Mouse (Mus musculus) splenic B cell, adult 2 months (primary cell): ENCODE results near the gene Atp6v1c2.

Experiments used
- DNase-seq: peaks from one replicate; pipeline ENCODE4 v3.0.0-alpha.2; 2011; ENCODE audit warnings: low read depth, low spot score
- H3K27me3 ChIP-seq: 2 replicates; pipeline ENCODE4 v1.6.1; 2012; ENCODE audit warnings: mild to moderate bottlenecking, low read length, moderate library complexity, mixed read lengths; ENCODE audit not compliant: control insufficient read depth, poor library complexity, insufficient read depth, severe bottlenecking
- H3K36me3 ChIP-seq: 2 replicates; pipeline ENCODE4 v1.6.1; 2012; ENCODE audit warnings: mild to moderate bottlenecking, low read length, moderate library complexity, mixed read lengths; ENCODE audit not compliant: control insufficient read depth, poor library complexity, insufficient read depth, severe bottlenecking

The Atp6v1c2 gene

GRCm38 (mm10) chr12:17299902-17300301 is 29.3 kb downstream of the Atp6v1c2 start:
- no peaks in the 10 kb centered on the region for H3K36me3 ChIP-seq
- no peak for DNase-seq

GRCm38 (mm10) chr12:17296899-17297298 is 32.3 kb downstream of the Atp6v1c2 start:
- no peaks in the 10 kb centered on the region; the same call in 1 of the 2 replicates for H3K27me3 ChIP-seq
- H3K36me3 ChIP-seq: no peaks in the 10 kb centered on the region
- DNase-seq: no peak

More at GRCm38 (mm10) chr12:17299902-17300301, 29.3 kb downstream of the Atp6v1c2 start:
- no peaks in the 10 kb centered on the region; the same call in 1 of the 2 replicates for H3K27me3 ChIP-seq

DNA sequence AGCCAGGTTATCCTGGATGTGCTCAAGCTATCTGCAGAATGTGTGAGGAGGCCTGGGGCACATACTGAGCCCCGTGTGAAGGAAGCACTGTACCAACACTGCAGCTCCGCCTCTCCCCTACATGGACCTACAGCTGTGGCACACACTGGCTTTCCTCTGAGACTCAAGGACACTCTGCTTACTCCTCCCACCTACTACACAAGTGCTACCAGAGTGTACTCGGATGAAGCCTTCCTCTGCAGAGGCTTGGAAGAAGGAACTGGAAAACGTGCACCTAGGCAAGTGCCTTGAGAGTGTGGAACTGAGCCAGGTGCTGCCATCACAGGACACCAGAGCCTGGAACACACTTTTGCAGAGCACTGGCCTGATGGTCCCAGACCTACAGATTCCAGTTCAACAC is 38.6 kb downstream of the Atp6v1c2 start:
- no peak for DNase-seq

GRCm38 (mm10) chr12:17289913-17290312 is 39.2 kb downstream of the Atp6v1c2 start:
- no peaks in the 10 kb centered on the region for H3K27me3 ChIP-seq
- no peaks in the 10 kb centered on the region for H3K36me3 ChIP-seq
- DNase-seq: no peak

More for the DNA sequence above, 38.6 kb downstream of the Atp6v1c2 start:
- no peaks in the 10 kb centered on the region for H3K27me3 ChIP-seq
- no peaks in the 10 kb centered on the region for H3K36me3 ChIP-seq

DNA sequence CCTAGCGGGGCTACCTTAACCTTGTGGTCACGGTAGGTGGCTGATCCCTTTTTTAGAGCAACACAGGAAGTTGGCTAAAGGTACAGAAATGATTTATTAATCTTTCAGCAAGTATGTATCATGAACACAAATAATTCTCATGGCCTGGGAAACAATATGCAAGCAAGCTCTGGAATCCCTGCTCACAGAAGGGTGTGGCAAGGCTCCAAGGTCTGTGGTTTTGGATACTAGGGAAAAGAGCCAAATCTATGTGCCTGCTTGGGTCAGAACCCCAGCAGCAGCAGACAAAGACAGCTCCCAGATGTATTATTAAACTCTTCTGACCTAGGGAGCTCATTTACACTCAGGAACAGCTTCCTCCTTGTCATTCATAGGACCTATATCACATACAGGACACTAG is 40.1 kb downstream of the Atp6v1c2 start:
- no peaks in the 10 kb centered on the region for H3K27me3 ChIP-seq
- no peaks in the 10 kb centered on the region for H3K36me3 ChIP-seq
- DNase-seq: no peak

- DNase-seq: no peak
- no peaks in the 10 kb centered on the region for H3K27me3 ChIP-seq
- no peaks in the 10 kb centered on the region for H3K36me3 ChIP-seq
These were observed 40.7 kb downstream of the Atp6v1c2 start for GRCm38 (mm10) chr12:17288496-17288895.

DNA sequence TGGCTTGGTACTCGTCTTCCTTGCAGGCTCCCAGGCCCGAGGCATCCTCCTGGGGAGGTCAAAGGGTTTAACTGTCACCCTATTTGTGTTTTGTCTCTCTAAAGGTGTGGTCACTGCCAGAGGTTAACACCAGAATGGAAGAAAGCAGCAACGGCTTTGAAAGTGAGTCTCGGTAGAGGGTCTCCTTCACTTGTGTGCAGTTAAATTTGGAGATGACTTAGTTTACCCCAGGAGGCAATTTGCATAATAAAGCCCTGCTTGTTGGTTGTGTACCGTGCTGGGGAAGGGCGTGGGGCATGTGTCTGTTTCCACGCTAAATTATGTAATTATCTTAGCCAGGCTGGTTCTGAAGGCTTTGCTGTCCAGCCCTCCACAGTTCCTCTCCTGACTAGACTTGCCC is 55.3 kb downstream of the Atp6v1c2 start:
- no peaks in the 10 kb centered on the region for H3K27me3 ChIP-seq
- DNase-seq: no peak
- peaks cover 7% of the 10 kb centered on the region for H3K36me3 ChIP-seq

- peaks cover 1% of the 10 kb centered on the region; the same call in 1 of the 2 replicates for H3K36me3 ChIP-seq
- H3K27me3 ChIP-seq: no peaks in the 10 kb centered on the region
- peak; percentile 77 for DNase-seq
These were observed 57.9 kb downstream of the Atp6v1c2 start for GRCm38 (mm10) chr12:17271272-17271671.

DNA sequence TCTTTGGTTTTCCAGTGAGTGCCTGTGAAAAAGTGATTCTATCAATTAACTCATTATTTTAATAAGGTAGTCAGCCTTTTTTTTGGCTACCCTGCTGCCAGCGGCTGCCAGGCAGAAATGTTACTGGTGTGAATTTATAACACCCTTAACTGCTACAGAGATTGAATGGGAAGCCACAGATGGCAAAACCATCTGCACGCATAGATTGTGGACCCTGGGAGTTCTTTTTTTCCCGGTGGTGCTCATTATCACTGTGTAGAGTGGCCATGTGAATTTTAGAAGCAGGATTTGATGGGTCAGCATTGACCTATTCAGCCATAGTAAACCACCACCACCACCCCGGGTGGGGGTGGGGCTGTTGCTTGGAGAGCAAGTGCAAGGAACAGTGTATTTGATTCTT is 61.8 kb downstream of the Atp6v1c2 start:
- no peak for DNase-seq
- H3K27me3 ChIP-seq: no peaks in the 10 kb centered on the region

GRCm38 (mm10) chr12:17266673-17266990 is 62.5 kb downstream of the Atp6v1c2 start:
- no peaks in the 10 kb centered on the region for H3K36me3 ChIP-seq
- DNase-seq: no peak
- H3K27me3 ChIP-seq: no peaks in the 10 kb centered on the region

More for the DNA sequence above, 61.8 kb downstream of the Atp6v1c2 start:
- H3K36me3 ChIP-seq: no peaks in the 10 kb centered on the region

DNA sequence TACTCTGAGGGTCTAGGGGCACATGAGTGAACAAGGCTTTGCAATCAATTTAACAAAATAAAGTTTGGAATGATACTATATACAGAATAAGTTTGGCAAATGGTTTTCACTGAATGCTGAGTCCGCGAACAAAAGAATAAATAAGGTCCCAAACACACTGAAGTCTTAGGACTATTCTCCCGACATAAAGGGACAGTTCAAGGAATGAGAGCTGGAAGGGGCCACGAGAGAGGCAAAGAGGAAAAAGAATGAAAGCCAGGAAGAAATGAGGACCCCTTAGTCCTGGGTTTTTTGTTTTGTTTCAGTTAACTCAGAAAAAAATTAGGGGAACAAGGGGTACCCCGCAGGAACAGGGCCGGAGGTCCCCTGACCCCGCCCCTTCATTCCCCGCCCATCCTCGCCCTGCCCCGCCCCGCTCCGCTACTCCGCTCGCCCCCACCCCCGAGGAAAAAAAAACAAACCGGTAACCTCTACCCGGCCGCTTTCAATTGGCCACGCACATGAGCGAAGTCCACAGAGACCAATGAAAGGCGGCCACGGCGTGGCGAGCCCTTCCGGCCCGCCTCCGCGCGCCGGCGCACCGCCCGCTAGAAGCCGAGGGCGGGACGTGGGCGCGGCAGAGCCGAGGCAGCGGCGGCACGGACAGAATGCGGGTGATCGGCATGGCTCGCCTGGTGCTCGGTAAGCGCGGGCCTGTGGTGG is 63.0 kb downstream of the Atp6v1c2 start, which contains the start of gene Pdia6:
Gene Pdia6, plus strand, starts transcription at position 575 of the 702 bp plus-strand sequence.
- no peaks in the 10 kb centered on the region for H3K27me3 ChIP-seq
- peak; percentile 97 for DNase-seq
- H3K36me3 ChIP-seq: no peaks in the 10 kb centered on the region

- H3K36me3 ChIP-seq: no peaks in the 10 kb centered on the region
- DNase-seq: no peak
- H3K27me3 ChIP-seq: no peaks in the 10 kb centered on the region
These were observed 64.3 kb downstream of the Atp6v1c2 start for GRCm38 (mm10) chr12:17264826-17265225.

GRCm38 (mm10) chr12:17263881-17264280 is 65.3 kb downstream of the Atp6v1c2 start:
- H3K36me3 ChIP-seq: no peaks in the 10 kb centered on the region

DNA sequence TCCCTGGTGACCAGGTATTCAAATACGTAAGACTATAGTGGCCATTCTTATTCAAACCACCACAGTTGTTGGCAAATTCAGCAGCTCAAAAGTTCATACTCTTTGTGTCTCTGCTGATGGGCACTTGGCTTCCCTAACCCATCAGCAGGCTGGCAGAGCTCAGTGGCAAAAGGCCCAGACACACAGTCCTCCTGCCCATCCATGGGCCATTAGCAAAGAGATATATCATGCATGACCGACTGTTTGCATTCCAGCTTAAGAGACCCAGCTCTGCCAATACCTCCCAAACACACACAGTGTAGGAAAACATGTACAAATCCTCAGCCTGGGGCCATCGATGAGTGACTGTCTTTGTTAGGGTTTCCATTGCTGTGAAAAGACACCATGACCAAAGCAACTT is 68.2 kb downstream of the Atp6v1c2 start:
- DNase-seq: no peak
- Histone ChIP-seq H3K27me3 (no peaks in the 10 kb centered on the region), H3K36me3 (no peaks in the 10 kb centered on the region)

More at GRCm38 (mm10) chr12:17263881-17264280, 65.3 kb downstream of the Atp6v1c2 start:
- DNase-seq: peak; percentile 41
- no peaks in the 10 kb centered on the region for H3K27me3 ChIP-seq

DNA sequence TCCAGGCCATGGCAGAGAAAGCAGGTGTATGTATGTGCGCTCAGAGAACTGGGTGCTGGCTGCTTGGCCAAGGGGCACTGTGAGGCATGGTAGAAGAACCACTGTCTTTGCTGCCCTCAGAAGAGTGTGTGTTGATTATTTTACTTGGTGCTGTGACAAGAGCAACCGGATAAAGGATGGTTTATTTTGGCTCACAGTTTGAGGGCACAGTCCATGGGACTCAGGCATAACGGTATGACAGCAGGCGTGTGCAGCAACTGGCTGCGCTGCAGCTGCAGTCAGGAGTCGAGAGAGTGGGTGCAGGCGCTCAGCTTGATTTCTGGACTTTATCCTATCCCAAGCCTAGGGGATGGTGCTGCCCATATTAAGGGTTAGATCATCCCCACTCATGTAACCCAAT is 70.7 kb downstream of the Atp6v1c2 start:
- Histone ChIP-seq H3K27me3 (no peaks in the 10 kb centered on the region), H3K36me3 (no peaks in the 10 kb centered on the region)
- DNase-seq: no peak

GRCm38 (mm10) chr12:17256905-17257304 is 72.3 kb downstream of the Atp6v1c2 start:
- peak; percentile 78 for DNase-seq
- Histone ChIP-seq H3K36me3 (no peaks in the 10 kb centered on the region), H3K27me3 (no peaks in the 10 kb centered on the region)
